Mouse (Mus musculus): ENCODE measurements at regions not wholly inside any gene's neighbourhood (a gene's known extent, or its start where the extent isn't known, plus 50 kb on each side); places are given as distances from the start of the nearest gene placed in this dataset.

DNA sequence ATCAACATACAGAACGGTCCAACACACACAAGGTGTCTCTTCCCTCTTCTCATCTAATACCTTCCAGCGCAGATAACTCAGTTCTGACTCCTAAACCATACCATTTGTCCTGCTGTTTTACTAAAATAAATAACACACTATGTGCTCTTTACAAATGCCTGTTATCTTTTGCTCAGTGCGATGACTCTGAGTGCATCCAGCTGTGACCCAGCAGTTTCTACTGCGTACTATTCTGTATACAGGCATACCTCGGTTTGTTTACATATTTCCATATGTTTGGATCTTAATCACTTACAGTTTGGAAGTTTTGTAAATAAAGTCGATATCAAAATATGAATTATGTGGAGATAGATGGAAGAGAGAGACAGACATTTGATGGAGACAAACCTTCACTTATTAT, 583.0 kb upstream of the Pitx2 start:
- WGBS, result 77% methylated on average over 6 of the region's 6 CpGs
- Histone ChIP-seq H3K4me3 (replicated peaks; ENCODE audit: control insufficient read depth, low read depth, low read length) (no peak overlapping the region), H3K4me1 (ENCODE audit: control insufficient read depth, insufficient read depth, low read length) (no peaks in the 10 kb centered on the region), H3K27ac (ENCODE audit: control insufficient read depth, insufficient read depth, low read depth, low read length, poor library complexity) (no peak overlapping the region)
- TF ChIP-seq POLR2A (IDR thresholded peaks at IDR 0.05; ENCODE audit: borderline replicate concordance, control insufficient read depth, low read depth, low read length) (no peak), CTCF (IDR thresholded peaks at IDR 0.05; ENCODE audit: control insufficient read depth, insufficient read depth, low read length) (no peak)

DNA sequence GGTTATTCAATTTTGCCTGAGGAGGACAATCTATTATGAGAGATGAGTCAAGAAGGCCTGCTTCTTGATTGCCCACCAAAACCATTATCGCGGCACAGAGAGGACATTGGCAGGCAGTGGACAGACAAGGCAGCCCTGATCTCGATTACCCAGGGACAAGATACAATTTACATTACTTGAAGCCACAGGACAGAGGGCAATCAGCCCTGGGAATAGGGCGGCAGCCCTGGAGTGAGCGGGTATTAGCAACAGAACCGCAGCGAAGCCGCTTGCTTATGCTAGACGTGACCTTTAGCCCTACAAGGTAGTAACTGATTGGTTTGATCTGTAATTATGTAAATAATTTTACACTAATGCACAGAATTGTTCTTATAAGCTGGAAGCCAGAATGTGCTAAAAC, 586.0 kb upstream of the Pitx2 start:
- Histone ChIP-seq H3K4me3 (replicated peaks; ENCODE audit: control insufficient read depth, low read depth, low read length) (no peak overlapping the region), H3K4me1 (ENCODE audit: control insufficient read depth, insufficient read depth, low read length) (no peaks in the 10 kb centered on the region), H3K27ac (ENCODE audit: control insufficient read depth, insufficient read depth, low read depth, low read length, poor library complexity) (no peak overlapping the region)
- WGBS, result 85% methylated on average over 9 of the region's 9 CpGs
- no peak for TF ChIP-seq CTCF (IDR thresholded peaks at IDR 0.05; ENCODE audit: control insufficient read depth, insufficient read depth, low read length)
- no peak for TF ChIP-seq POLR2A (IDR thresholded peaks at IDR 0.05; ENCODE audit: borderline replicate concordance, control insufficient read depth, low read depth, low read length)

DNA sequence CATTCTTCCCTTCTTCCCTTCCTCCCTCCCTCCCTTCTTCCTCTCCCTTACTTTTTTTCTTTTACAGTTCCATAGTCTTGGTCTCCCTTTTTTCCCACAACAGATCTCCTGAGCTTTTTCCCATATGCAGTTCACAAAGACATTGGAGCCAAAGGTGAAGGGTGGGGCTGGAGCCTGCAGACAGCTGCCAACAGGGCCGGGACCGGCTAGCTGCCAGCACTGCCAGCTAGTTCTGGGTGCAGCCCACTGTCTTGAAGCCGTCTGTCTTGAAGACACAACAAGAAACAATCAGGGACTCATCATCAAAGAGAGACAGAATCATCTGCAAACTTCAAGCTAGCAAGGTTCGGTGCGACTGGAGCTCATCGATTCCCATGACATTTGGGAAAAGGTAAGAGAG, 588.9 kb upstream of the Pitx2 start:
- Histone ChIP-seq H3K27ac (ENCODE audit: control insufficient read depth, insufficient read depth, low read depth, low read length, poor library complexity) (no peak overlapping the region), H3K4me3 (replicated peaks; ENCODE audit: control insufficient read depth, low read depth, low read length) (no peak overlapping the region), H3K4me1 (ENCODE audit: control insufficient read depth, insufficient read depth, low read length) (no peaks in the 10 kb centered on the region)
- TF ChIP-seq CTCF (IDR thresholded peaks at IDR 0.05; ENCODE audit: control insufficient read depth, insufficient read depth, low read length) (no peak), POLR2A (IDR thresholded peaks at IDR 0.05; ENCODE audit: borderline replicate concordance, control insufficient read depth, low read depth, low read length) (no peak)
- 82% methylated on average over 6 of the region's 6 CpGs for WGBS

DNA sequence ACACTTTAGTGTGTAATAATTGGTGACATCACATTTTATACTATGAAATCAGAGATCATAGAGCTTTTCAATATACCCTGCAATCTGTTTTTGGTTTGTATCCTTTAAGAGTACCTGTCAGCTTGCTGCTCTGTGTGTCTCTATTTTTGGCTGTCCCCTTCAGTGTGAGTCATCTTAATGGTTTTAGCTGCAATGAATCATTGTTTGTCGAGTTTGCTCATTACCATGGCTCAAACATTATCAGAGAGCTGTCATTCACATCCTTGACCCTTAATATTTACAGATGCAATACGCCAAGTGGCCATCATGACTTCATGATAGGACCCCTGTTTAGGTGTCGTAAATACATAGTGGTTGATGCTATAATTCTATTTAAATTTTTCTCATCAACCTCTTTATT, 591.0 kb upstream of the Pitx2 start:
- 62% methylated on average over 3 of the region's 3 CpGs for WGBS

DNA sequence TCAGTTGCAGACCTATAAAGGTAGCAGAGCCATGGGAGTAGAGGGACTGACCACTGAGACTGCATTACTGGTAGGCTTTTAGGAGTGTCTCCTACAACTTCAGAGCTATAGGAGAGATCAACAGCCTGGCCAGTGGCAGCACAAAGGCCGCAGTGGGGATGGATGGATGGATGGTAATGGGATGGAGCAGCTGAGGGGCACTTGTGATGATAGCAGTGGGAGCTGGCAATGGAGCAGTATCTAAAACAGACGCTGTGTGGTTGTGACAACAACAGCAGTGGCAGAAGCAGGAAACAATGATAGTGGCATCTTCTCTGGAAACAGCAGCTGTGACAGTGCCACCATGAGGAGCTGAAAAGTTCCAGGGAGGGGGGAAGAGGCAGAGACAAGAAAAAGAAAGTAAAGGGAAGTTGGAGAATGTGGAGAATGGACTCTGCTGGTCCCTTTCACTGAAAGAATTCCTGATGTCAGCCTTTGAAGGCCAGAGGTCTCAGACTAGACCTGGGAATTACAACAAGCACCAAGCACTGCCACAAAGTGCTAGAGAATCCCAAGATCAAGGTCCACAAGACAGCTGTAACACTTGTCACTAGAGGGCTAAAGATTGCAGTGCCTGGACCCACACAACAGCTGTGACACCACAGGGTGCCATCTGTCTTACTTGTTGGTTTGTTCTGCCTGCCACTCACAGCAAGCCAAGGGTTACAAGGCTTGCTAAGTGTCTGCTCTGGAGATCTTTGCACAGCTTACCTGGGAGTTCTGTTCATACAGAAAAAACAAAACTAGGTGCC, 624.1 kb upstream of the Pitx2 start:
- no peaks in the 10 kb centered on the region for H3K4me1 ChIP-seq (ENCODE audit: control insufficient read depth, insufficient read depth, low read length)
- 55% methylated on average over 2 of the region's 2 CpGs for WGBS
- no peak for TF ChIP-seq CTCF (IDR thresholded peaks at IDR 0.05; ENCODE audit: control insufficient read depth, insufficient read depth, low read length)
- TF ChIP-seq POLR2A (IDR thresholded peaks at IDR 0.05; ENCODE audit: borderline replicate concordance, control insufficient read depth, low read depth, low read length), result no peak
- no peak overlapping the region for H3K27ac ChIP-seq (ENCODE audit: control insufficient read depth, insufficient read depth, low read depth, low read length, poor library complexity)
- H3K4me3 ChIP-seq (replicated peaks; ENCODE audit: control insufficient read depth, low read depth, low read length), result no peak overlapping the region

More for the DNA sequence above, 591.0 kb upstream of the Pitx2 start:
- Histone ChIP-seq H3K4me3 (replicated peaks; ENCODE audit: control insufficient read depth, low read depth, low read length) (no peak overlapping the region), H3K4me1 (ENCODE audit: control insufficient read depth, insufficient read depth, low read length) (no peaks in the 10 kb centered on the region), H3K27ac (ENCODE audit: control insufficient read depth, insufficient read depth, low read depth, low read length, poor library complexity) (no peak overlapping the region)
- TF ChIP-seq POLR2A (IDR thresholded peaks at IDR 0.05; ENCODE audit: borderline replicate concordance, control insufficient read depth, low read depth, low read length) (no peak), CTCF (IDR thresholded peaks at IDR 0.05; ENCODE audit: control insufficient read depth, insufficient read depth, low read length) (no peak)

DNA sequence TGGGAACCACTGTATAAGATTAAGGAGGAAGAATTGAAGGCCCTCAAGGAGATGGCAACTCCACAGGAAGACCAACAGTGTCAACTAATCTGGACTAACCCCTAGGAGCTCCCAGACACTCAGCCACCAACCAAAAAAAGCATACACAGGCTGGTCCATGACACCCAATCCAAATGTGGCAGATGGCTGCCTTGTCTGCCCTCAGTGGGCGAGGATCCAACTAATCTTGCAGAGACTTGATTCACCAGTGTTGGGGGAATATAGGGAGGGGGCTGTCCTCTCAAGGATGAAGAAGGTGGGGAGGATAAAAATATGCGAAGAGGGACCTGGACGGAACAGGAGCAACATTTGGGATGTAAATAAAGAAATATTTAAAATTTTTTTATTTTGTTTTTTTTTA, 629.1 kb upstream of the Pitx2 start:
- Histone ChIP-seq H3K27ac (ENCODE audit: control insufficient read depth, insufficient read depth, low read depth, low read length, poor library complexity) (no peak overlapping the region), H3K4me3 (replicated peaks; ENCODE audit: control insufficient read depth, low read depth, low read length) (no peak overlapping the region), H3K4me1 (ENCODE audit: control insufficient read depth, insufficient read depth, low read length) (no peaks in the 10 kb centered on the region)
- TF ChIP-seq POLR2A (IDR thresholded peaks at IDR 0.05; ENCODE audit: borderline replicate concordance, control insufficient read depth, low read depth, low read length) (no peak), CTCF (IDR thresholded peaks at IDR 0.05; ENCODE audit: control insufficient read depth, insufficient read depth, low read length) (no peak)
- 67% methylated on average over 3 of the region's 3 CpGs for WGBS

DNA sequence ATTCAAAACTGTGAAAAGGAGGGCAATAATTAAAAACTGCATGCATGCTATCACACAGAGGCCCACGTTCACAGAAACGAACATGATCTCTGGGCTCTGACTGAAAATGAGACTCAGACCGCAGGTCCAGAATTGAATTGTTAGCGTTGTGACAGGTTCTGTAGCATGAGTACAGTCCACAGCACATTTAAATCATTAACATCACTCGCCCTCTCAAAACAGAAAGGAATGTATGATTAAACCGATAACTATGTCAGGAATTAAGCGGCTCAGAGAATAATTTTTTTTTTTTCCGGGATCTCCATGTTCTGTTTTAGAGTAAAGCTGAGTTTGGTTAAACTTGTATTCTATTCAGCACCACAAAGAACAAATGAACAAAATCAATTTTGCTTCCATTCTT, 634.3 kb upstream of the Pitx2 start:
- TF ChIP-seq CTCF (IDR thresholded peaks at IDR 0.05; ENCODE audit: control insufficient read depth, insufficient read depth, low read length) (no peak), POLR2A (IDR thresholded peaks at IDR 0.05; ENCODE audit: borderline replicate concordance, control insufficient read depth, low read depth, low read length) (no peak)
- WGBS, result 85% methylated on average over 8 of the region's 8 CpGs
- H3K4me3 ChIP-seq (replicated peaks; ENCODE audit: control insufficient read depth, low read depth, low read length), result no peak overlapping the region
- no peak overlapping the region for H3K27ac ChIP-seq (ENCODE audit: control insufficient read depth, insufficient read depth, low read depth, low read length, poor library complexity)
- H3K4me1 ChIP-seq (ENCODE audit: control insufficient read depth, insufficient read depth, low read length), result no peaks in the 10 kb centered on the region

DNA sequence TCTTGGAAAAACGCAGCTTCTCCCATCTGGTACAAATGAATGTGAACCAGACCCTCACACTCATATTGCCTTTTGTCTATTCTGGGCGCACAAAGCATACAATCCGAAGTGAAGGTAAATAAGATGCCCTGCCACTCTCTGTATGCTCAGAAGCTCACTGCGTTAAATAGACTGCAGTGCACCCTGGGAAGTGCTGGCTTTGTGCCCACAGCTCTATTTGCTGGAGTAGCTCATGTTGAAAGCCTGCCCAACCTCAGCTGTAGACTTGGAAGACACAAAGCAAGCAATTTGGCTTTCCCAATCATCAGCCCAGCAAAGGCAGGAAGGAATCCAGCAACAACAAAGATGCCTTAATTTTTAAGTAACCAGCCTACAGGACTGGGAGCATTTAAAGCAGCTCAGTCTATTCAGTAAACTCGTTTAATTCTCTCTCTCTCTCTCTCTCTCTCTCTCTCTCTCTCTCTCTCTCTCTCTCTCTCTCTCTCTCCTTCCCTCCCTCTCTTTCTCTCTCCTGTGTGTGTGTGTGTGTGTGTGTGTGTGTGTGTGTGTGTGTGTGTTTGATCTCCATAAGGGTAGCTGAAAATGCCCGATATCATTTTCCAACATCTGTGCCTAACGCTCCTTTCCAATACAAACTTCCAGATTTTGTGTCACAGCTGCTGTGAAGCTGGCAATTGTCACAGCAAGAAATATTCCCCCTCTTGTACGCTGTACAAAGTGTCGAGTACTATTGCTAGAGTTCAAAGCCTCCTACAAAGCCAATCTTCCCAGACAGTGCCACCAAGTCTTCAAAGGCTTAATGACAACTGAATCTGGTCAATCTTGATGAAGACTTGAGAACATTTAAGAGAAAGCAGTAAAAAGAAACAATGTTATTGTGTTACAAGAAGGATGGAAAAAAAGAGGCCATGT, 650.5 kb upstream of the Fam241a start:
- Histone ChIP-seq H3K4me3 (replicated peaks; ENCODE audit: control insufficient read depth, low read depth, low read length) (no peak overlapping the region), H3K27ac (ENCODE audit: control insufficient read depth, insufficient read depth, low read depth, low read length, poor library complexity) (no peak overlapping the region), H3K4me1 (ENCODE audit: control insufficient read depth, insufficient read depth, low read length) (no peaks in the 10 kb centered on the region)
- no peak for TF ChIP-seq CTCF (IDR thresholded peaks at IDR 0.05; ENCODE audit: control insufficient read depth, insufficient read depth, low read length)
- no peak for TF ChIP-seq POLR2A (IDR thresholded peaks at IDR 0.05; ENCODE audit: borderline replicate concordance, control insufficient read depth, low read depth, low read length)
- 70% methylated on average over 9 of the region's 9 CpGs for WGBS
